Mouse (Mus musculus): ENCODE measurements at regions not wholly inside any gene's neighbourhood (a gene's known extent, or its start where the extent isn't known, plus 50 kb on each side); places are given as distances from the start of the nearest gene placed in this dataset.

GRCm38 (mm10) chr1:137364396-137364795 lies 404.1 kb upstream of the Nr5a2 start:
- no peaks in the 10 kb centered on the region for H3K36me3 ChIP-seq (ENCODE audit: control insufficient read depth, insufficient read depth, low read length)
- no peak overlapping the region for H3K4me3 ChIP-seq (ENCODE audit: extremely low read depth, insufficient read depth, insufficient read length)
- H3K27ac ChIP-seq (ENCODE audit: insufficient read depth, low read length): no peak overlapping the region
- no peak for TF ChIP-seq POLR2A (IDR thresholded peaks at IDR 0.05; ENCODE audit: low read depth, low read length)
- no peak for TF ChIP-seq CTCF (IDR thresholded peaks at IDR 0.05; ENCODE audit: extremely low read depth, insufficient read depth, insufficient read length, insufficient replicate concordance)
- H3K27me3 ChIP-seq (ENCODE audit: control insufficient read depth, insufficient read depth, low read length): no peaks in the 10 kb centered on the region
- H3K4me1 ChIP-seq (ENCODE audit: control insufficient read depth, insufficient read depth, insufficient read length): no peaks in the 10 kb centered on the region
- no peak for DNase-seq (ENCODE audit: low read depth in 1 of 2, low spot score in 2 of 2)

GRCm38 (mm10) chr1:137363969-137364368 lies 403.7 kb upstream of the Nr5a2 start:
- Histone ChIP-seq H3K27me3 (ENCODE audit: control insufficient read depth, insufficient read depth, low read length) (no peaks in the 10 kb centered on the region), H3K27ac (ENCODE audit: insufficient read depth, low read length) (no peak overlapping the region), H3K4me1 (ENCODE audit: control insufficient read depth, insufficient read depth, insufficient read length) (no peaks in the 10 kb centered on the region), H3K36me3 (ENCODE audit: control insufficient read depth, insufficient read depth, low read length) (no peaks in the 10 kb centered on the region), H3K4me3 (ENCODE audit: extremely low read depth, insufficient read depth, insufficient read length) (no peak overlapping the region)
- no peak for TF ChIP-seq POLR2A (IDR thresholded peaks at IDR 0.05; ENCODE audit: low read depth, low read length)
- no peak for TF ChIP-seq CTCF (IDR thresholded peaks at IDR 0.05; ENCODE audit: extremely low read depth, insufficient read depth, insufficient read length, insufficient replicate concordance)
- WGBS: 91% methylated on average over 2 of the region's 2 CpGs
- DNase-seq (ENCODE audit: low read depth in 1 of 2, low spot score in 2 of 2): no peak

GRCm38 (mm10) chr1:137363561-137363960 lies 403.3 kb upstream of the Nr5a2 start:
- no peak overlapping the region for H3K27ac ChIP-seq (ENCODE audit: insufficient read depth, low read length)
- no peak for TF ChIP-seq POLR2A (IDR thresholded peaks at IDR 0.05; ENCODE audit: low read depth, low read length)
- no peak for TF ChIP-seq CTCF (IDR thresholded peaks at IDR 0.05; ENCODE audit: extremely low read depth, insufficient read depth, insufficient read length, insufficient replicate concordance)

GRCm38 (mm10) chr1:137360688-137361570 lies 400.7 kb upstream of the Nr5a2 start:
- 91% methylated on average over 16 of the region's 16 CpGs for WGBS
- Histone ChIP-seq H3K27ac (ENCODE audit: insufficient read depth, low read length) (no peak overlapping the region), H3K4me1 (ENCODE audit: control insufficient read depth, insufficient read depth, insufficient read length) (no peaks in the 10 kb centered on the region)

More at GRCm38 (mm10) chr1:137363561-137363960, 403.3 kb upstream of the Nr5a2 start:
- H3K4me3 ChIP-seq (ENCODE audit: extremely low read depth, insufficient read depth, insufficient read length): no peak overlapping the region
- H3K36me3 ChIP-seq (ENCODE audit: control insufficient read depth, insufficient read depth, low read length): no peaks in the 10 kb centered on the region
- H3K27me3 ChIP-seq (ENCODE audit: control insufficient read depth, insufficient read depth, low read length): no peaks in the 10 kb centered on the region
- H3K4me1 ChIP-seq (ENCODE audit: control insufficient read depth, insufficient read depth, insufficient read length): no peaks in the 10 kb centered on the region
- WGBS: 39% methylated on average over 1 of the region's 1 CpGs
- no peak for DNase-seq (ENCODE audit: low read depth in 1 of 2, low spot score in 2 of 2)

GRCm38 (mm10) chr1:137355941-137356512 lies 395.8 kb upstream of the Nr5a2 start:
- Histone ChIP-seq H3K36me3 (ENCODE audit: control insufficient read depth, insufficient read depth, low read length) (no peaks in the 10 kb centered on the region), H3K4me1 (ENCODE audit: control insufficient read depth, insufficient read depth, insufficient read length) (no peaks in the 10 kb centered on the region), H3K27me3 (ENCODE audit: control insufficient read depth, insufficient read depth, low read length) (no peaks in the 10 kb centered on the region), H3K27ac (ENCODE audit: insufficient read depth, low read length) (no peak overlapping the region), H3K4me3 (ENCODE audit: extremely low read depth, insufficient read depth, insufficient read length) (no peak overlapping the region)
- WGBS: 84% methylated on average over 4 of the region's 4 CpGs
- DNase-seq (ENCODE audit: low read depth in 1 of 2, low spot score in 2 of 2): no peak
- TF ChIP-seq CTCF (IDR thresholded peaks at IDR 0.05; ENCODE audit: extremely low read depth, insufficient read depth, insufficient read length, insufficient replicate concordance) (no peak), POLR2A (IDR thresholded peaks at IDR 0.05; ENCODE audit: low read depth, low read length) (no peak)

More at GRCm38 (mm10) chr1:137360688-137361570, 400.7 kb upstream of the Nr5a2 start:
- H3K4me3 ChIP-seq (ENCODE audit: extremely low read depth, insufficient read depth, insufficient read length): no peak overlapping the region
- H3K36me3 ChIP-seq (ENCODE audit: control insufficient read depth, insufficient read depth, low read length): no peaks in the 10 kb centered on the region
- TF ChIP-seq CTCF (IDR thresholded peaks at IDR 0.05; ENCODE audit: extremely low read depth, insufficient read depth, insufficient read length, insufficient replicate concordance) (no peak), POLR2A (IDR thresholded peaks at IDR 0.05; ENCODE audit: low read depth, low read length) (no peak)
- H3K27me3 ChIP-seq (ENCODE audit: control insufficient read depth, insufficient read depth, low read length): no peaks in the 10 kb centered on the region
- DNase-seq (ENCODE audit: low read depth in 1 of 2, low spot score in 2 of 2): no peak

- no peak for TF ChIP-seq POLR2A (IDR thresholded peaks at IDR 0.05; ENCODE audit: low read depth, low read length)
- no peak for TF ChIP-seq CTCF (IDR thresholded peaks at IDR 0.05; ENCODE audit: extremely low read depth, insufficient read depth, insufficient read length, insufficient replicate concordance)
- no peak for DNase-seq (ENCODE audit: low read depth in 1 of 2, low spot score in 2 of 2)
- Histone ChIP-seq H3K36me3 (ENCODE audit: control insufficient read depth, insufficient read depth, low read length) (no peaks in the 10 kb centered on the region), H3K27ac (ENCODE audit: insufficient read depth, low read length) (no peak overlapping the region), H3K27me3 (ENCODE audit: control insufficient read depth, insufficient read depth, low read length) (no peaks in the 10 kb centered on the region), H3K4me1 (ENCODE audit: control insufficient read depth, insufficient read depth, insufficient read length) (no peaks in the 10 kb centered on the region), H3K4me3 (ENCODE audit: extremely low read depth, insufficient read depth, insufficient read length) (no peak overlapping the region)
- WGBS: 91% methylated on average over 5 of the region's 5 CpGs
These were observed 392.3 kb upstream of the Nr5a2 start for GRCm38 (mm10) chr1:137352390-137353027.

Data from spleen, adult 2 months (tissue).